Mouse (Mus musculus) layer of hippocampus, postnatal 10 days (tissue): ENCODE measurements at regions not wholly inside any gene's neighbourhood (a gene's known extent, or its start where the extent isn't known, plus 50 kb on each side); places are given as distances from the start of the nearest gene placed in this dataset.

Source experiments
- DNase-seq, 2 experiments: peaks; one replicate each; pipeline ENCODE4 v3.0.0; 2021; ENCODE audit warnings: low spot score in 2 of 2

DNA sequence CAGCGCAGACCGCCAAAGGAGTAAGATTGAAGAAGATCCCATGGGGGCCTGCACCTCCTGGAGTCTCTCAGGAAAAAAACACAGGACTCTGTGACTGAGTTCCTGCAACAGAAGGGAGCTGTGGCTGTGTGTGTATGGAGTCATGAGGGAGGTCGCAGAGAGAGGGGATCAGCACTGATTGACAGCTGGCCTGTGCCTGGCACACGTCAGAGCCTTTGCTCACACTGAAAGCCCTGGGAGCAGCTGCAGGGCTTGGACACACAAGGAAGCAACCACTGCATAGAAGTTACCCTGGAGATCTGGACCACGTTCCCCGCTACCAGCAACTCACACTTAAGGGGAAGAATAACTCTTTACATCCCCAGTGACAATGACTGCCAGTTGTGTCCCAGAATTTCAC lies 92.3 kb upstream of the Lgalsl start:
- no peak for DNase-seq

DNA sequence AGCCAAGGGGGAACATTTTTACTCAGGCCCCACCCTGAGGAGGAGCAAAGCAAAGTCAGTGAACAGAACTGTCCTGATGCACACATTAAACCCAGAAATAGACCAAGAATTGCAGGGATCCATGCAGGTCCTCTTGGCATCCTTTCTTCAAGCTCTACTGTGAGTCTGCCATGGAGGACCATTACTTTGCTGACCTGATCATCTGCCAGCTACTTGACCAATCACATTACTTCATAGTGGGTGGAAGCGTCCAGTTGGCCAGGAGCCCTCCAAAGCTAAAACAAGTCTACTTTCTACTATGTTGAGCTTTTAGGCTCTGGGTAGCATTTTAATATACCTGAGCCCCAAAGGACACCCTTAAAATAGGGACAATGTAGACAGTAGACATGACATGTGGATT lies 98.6 kb upstream of the Lgalsl start:
- no peak for DNase-seq

DNA sequence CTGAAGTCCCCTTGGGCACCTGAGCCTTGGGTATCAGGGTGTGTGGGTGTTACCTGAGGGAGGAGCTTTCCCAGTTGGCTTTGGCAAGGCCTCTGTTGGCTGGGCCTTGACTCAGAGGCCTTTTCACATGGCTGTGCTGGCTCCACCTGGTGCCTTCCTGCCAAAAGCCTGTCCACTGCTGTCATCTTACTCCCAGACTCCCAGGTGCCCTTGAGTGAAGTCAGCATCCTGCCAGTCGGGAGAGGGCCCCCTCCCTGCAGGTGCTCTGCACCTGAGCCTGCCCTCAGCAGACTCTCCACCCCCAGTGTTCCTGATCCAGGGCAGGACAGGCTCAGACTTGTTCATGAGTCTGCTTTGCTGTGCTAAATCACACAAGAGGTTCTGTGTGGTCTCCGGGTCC lies 99.2 kb upstream of the Lgalsl start:
- DNase-seq = no peak

DNA sequence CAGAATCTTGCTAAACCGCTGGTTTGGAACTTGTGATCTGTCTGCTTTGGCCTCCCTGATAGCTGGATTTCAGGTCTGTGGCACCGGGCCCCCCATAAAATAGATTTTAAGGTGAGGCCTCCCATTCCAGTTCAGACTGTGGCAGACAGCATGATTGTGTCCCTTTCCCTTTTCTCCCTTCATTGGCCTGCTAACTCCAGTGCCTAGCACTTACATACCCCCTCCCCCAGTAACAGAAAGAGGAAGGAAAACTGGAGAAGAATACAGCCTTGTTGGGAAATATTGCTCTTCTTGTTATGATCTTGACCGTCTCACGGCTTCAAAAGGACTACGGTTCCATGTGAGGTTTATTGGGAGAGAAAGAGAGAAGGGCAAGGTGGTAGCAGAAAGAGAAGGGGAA lies 99.7 kb upstream of the Lgalsl start:
- no peak for DNase-seq

- no peak for DNase-seq
Observed at GRCm38 (mm10) chr11:20934191-20935062, 103.6 kb upstream of the Lgalsl start.

- DNase-seq = no peak
Observed at GRCm38 (mm10) chr11:20935063-20935370, 104.2 kb upstream of the Lgalsl start.

DNA sequence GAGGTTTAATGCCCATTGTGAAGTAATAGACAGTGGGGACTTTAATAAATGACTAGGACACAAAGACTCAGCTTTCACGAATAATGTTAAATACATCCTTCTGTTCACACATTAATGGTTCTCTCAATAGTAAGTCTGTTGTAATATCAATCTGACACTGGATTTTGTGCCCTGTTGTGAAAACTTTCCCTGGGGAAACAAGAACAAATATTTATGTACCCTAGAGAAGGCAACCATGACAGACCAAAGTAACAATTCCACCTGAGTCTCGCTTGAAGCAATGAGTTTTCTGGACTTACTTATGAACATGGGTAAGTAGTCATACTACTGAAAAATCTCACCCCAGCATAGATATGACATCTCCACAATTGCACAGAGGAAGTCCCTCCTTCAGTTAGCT lies 105.1 kb upstream of the Lgalsl start:
- DNase-seq = no peak

DNA sequence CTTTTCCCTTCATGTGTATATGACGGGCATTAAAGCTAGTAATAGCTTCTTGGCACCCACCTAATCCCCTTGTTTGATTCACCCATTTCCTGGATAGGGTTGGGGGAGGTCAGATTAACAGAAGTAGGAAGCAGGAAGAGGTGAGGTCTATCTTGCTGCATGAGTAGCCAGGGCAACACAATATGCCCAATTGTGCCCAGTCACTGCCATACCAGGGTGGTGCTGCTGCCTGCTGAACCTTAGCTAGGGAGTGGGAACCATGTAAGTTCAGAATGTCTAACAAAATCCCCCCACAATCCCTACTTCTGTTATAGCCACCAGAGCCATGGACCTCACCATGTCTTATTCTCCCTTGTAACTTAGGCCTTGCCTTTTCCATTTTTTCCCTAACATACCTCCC lies 106.1 kb upstream of the Lgalsl start:
- no peak for DNase-seq

DNA sequence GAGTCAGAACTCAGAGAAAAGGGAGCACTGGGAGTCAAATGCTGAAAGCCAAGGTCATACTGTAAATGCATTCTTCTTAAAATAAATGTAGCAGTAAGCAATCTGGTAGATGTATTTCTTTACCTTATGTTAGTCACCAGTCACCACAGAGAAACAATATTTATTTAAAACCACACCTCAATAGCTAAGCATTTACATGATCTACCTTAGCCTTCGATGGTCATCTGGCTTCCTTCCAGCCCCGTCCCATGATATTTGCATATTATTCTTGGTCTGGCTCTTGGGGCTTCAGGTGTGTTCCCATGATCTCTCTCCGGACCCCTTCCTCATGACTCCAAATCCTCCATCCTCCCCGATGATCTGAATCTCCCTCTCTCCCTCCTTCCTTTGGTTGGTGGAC lies 107.1 kb upstream of the Lgalsl start:
- DNase-seq = no peak

GRCm38 (mm10) chr11:20939644-20940043 lies 108.8 kb upstream of the Lgalsl start:
- DNase-seq = no peak

DNA sequence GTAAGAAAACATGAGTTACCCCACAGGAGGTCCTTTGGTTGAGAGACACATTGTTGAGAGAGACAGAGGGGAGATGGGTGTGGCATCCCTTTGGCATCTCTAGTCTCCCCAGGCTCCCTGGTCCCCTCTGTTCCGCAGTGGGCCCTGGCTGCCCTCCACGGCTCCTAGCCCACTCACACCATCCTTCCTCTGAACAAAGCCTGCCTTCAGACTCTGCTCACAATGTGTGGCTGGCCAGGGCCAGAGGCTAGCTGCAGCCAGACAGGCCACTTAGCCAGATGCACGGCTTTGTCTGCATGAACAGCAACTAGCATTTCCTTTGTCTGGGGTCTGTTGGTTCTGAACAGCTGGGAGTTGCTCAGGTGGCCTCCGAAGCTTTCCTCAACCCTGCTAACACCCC lies 110.7 kb upstream of the Lgalsl start:
- DNase-seq = peak; percentile 46 to 65

- no peak for DNase-seq
Observed at GRCm38 (mm10) chr11:20955561-20955960, 124.7 kb upstream of the Lgalsl start.

DNA sequence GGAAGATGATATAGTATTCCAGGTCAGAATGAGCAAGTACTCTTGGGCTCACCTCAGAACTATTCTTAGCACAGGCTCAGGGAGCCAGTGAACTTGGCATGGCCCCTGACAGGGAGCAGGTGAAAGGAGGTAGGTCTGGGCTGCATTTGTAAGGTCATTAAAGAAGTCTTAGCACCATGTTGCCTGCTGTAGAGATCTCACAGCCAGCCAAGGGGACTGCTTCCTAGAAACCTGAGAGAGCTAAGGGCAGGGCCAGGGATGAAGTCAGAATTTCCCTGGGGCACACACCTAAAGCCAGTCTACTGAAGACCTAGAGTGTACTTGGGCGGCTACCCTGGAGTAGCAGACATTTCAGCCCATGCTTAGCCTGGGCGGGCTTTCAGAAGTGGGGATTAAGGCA lies 126.9 kb upstream of the Lgalsl start:
- no peak for DNase-seq

DNA sequence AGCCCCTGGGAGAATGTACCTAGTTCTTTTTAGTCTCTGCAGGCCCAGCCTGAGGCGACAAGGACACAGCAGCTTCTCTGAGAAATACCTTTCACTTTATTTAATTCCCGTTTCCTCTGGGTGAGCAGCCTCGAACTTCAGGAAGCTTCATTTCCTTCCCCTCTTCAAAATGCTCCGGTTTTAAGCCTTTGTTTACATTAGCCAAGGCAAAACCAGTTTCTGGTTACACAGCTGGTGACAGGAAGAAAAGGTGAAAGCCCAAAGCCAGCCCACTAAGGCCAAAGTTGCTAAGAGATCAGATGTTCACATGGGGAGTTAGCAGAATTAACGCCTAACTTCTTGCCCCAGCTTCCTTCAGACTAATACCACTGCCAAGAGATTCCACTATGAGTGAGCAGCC lies 127.4 kb upstream of the Lgalsl start:
- no peak for DNase-seq

GRCm38 (mm10) chr11:20960066-20960465 lies 129.2 kb upstream of the Lgalsl start:
- no peak for DNase-seq

DNA sequence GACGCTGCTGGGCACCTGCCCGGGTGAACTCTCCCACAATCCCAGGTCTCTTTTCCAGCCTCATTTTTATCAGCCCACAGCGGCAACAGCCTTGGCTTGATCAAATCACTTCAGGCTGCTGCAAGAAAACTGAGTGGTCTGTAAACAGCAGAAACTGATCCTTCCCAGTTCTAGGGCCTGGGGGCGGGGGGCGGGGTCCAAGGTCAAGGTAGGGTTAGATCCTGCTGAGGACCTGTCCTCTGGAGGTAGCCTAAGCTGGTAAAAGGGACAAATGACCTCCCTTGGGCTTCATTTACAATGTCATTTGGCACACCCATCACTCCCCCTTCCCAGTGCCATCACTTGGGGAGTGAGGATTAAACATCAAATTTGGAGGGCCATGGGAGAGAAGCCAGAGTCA lies 129.9 kb upstream of the Lgalsl start:
- no peak for DNase-seq

- DNase-seq = no peak
Observed at GRCm38 (mm10) chr11:20961626-20962025, 129.5 kb upstream of the Peli1 start.

DNA sequence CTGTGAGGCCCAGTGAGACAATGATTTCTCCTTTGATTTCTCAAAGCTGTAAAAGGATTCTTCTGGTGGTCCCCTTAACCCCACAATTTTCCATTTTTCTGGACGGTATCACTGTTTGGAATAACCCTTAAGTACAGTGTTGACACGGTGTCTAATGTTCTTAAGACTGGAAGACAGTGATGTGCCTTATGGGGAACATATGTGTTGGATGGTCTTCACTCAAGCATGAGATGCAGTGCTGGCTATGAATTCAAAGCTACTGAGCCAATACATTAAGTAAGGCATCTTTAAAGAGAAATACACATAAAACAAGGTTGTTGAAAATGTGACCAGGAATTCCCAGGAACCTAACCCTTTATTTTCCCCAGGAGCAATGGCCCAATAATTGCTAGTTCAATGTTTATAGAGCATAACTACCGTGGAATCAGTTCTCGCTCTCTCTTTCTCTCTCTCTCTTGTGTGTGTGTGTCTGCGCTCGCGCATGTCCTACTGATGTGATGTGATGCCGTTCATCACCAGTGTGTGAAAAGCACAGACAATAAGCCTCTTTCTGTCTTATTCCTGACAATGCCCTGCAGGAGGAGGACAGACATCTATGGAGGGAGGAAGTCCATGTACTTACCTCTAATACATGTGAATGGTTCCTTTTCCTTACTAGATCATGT lies 125.4 kb upstream of the Peli1 start:
- DNase-seq = no peak

DNA sequence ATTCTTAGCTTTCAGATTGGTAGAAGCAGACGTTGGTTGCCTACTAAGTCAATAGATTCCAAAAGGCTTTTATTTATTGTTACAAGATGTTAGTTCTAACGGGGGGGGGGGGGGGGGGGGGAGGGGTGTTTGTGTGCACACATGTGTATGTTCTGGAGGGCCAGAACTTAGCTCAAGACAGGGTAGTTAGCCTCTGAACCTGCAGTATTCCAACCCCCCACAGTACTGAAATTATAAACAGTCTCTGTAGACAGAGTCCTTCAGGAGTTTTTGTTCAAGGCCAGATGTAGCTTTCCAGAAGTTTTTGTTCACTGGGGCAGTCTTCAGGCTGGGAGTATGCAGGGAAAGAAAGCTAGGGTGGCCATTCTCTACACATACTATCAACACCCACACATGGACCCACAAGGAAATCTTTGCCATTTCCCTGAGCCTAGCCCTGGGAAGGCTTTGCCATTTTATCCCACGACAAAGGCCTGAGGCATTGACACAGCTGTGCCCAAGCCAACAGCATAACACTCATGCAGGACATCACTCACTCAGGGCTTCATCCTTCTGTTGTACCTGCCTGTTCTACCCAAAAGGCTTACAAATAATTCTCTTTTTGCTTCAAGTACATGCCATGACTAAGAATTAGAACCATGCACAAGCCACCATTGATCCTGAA lies 123.6 kb upstream of the Peli1 start:
- DNase-seq = no peak

DNA sequence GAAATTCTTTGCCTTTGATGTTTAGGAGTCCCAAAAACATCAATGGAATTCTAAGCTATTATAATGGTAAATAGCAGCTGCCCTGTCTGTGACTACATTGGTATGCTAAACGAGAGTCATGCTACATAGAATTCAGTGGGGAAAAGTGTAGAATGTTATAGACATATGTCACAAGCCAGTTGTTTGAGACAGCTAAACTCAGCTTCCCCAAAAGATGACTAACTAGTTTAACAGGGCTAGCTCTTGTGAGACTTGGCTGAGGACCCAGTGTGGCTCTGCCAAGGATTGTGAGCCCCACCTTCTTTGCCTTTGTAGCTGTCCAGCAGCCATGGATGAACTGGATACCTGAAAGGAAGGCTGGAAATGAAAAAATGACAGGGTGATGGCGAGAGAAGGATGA lies 122.8 kb upstream of the Peli1 start:
- DNase-seq = no peak

DNA sequence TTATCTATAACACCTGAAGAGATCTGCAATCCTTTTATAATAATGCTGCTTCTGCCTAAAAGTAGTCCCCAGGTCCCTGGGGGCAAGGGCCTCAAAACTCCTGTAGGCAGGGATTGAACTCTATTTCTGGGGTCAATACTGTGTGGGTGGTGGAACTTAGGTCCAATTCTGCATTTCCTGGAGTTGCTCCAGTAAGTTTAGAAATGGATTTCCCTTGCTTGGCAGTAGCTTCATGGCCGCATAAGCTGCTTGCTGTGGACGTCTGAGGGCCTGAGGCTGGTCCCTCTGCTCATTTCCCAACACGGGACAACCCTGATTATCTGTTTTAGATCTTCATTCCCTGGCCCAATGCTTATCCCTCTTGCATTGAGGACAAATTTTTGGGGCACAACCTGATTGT lies 118.0 kb upstream of the Peli1 start:
- no peak for DNase-seq

- DNase-seq = no peak
Observed at GRCm38 (mm10) chr11:20981588-20981987, 109.5 kb upstream of the Peli1 start.

DNA sequence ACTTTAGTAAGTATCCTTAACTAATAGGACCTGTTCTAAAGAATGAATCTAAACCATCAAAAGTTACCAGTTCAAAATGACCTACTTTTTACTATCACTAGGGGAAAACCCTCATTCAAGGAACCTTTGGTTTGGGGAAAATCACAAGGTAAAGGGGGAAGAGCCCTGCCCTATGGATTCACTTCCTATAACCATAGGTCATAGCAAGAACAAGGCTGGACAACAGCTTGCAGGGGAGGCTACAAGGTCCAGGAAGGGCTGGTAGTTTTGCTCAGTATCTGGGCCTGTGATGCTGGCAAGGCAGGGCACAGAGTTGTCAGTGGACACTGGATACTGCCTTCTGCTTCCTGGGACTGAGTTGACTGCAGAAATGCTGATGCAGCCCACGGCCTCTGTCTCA lies 109.1 kb upstream of the Peli1 start:
- DNase-seq = no peak
